Mouse (Mus musculus): ENCODE data around the gene Ppp1ca. TPM values are rescaled to one million over a fixed set of nuclear protein-coding genes. Genes with fewer than 3 reads are reported as not detected.

Gene Ppp1ca
- total RNA-seq, 2 experiments from 2014 or later = 353 to 384 TPM

- peak in 1 of 2 experiments; percentile 45 for DNase-seq (ENCODE audit: low spot score in 2 of 2)
These were observed 38.5 kb downstream of the Ppp1ca start for GRCm38 (mm10) chr19:4230415-4230814.

DNA sequence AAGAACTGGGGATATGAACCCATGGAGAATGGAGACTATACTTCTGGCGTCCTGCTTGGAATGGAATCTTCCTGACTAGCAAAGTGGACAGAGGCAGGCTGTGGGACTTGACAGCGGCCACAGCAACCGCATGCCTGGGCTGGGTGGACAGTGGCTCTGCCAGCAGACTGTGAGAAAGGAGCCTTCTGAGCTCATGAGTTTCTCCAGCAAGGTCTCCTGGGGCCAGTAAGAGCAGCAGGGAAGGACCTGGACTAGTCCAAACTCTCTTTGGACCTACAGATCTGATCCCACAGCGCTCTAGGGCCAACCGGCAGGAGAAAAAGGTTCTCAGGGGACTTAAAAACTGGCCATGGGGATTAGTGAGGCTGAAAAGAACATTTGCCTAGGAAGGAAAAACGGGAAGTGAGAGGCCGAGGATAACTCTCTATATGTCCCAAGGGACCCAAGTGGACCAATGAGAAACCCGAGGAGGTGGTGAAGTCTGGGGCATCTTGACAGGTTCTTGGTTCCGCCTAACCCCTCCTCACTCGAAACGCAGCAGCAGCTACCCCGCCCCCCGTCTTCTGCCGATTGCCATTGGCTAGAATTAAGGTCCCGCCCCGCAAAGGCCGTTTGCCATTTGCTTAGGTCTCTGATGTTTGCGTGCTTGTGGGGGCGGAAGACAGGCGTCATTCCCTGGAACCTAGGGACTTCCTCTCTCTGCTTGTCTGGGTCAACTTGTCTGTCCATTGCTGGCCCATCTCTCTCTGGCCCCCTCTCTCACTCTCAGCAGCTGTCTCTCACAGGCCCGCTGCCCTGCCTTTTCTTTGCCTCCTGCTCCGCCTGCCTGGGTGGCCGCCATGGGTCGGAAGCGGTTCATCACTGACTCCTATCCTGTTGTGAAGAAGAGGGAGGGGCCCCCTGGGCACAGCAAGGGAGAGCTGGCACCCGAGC, 39.7 kb downstream of the Ppp1ca start, which contains the start of gene Pold4:
Gene Pold4, plus strand, starts transcription at position 647 of the 933 bp plus-strand sequence.
- peak; percentile 90 to 93 for DNase-seq (ENCODE audit: low spot score in 2 of 2)

- no peak for DNase-seq (ENCODE audit: low spot score in 2 of 2)
These were observed 40.3 kb downstream of the Ppp1ca start for GRCm38 (mm10) chr19:4232186-4232572.

GRCm38 (mm10) chr19:4232651-4233050, 40.8 kb downstream of the Ppp1ca start:
- DNase-seq (ENCODE audit: low spot score in 2 of 2) = no peak

DNA sequence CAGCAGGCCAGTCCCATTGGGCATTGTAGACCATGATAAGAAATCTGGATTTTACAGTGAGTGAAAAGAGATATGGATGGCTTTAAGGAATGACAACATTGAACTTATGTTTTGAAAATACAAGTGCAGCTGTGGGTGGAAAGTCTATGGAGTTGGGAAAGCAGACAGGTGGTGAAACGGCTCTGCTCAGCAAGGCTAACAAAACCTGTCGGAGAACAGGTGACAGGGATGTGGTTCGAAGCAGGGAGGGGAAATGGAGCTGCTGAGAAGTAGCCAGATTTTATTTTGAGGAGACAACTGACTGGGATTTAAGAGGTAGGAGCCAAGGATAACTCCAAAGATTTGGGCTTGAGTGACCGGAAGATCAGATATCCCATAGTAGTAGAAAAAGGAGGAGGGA, 42.7 kb downstream of the Ppp1ca start:
- no peak for DNase-seq (ENCODE audit: low spot score in 2 of 2)

- DNase-seq (ENCODE audit: low spot score in 2 of 2) = no peak
These were observed 48.4 kb downstream of the Ppp1ca start for GRCm38 (mm10) chr19:4240247-4240668.

GRCm38 (mm10) chr19:4242416-4242815, 50.6 kb downstream of the Ppp1ca start:
- no peak for DNase-seq (ENCODE audit: low spot score in 2 of 2)

DNA sequence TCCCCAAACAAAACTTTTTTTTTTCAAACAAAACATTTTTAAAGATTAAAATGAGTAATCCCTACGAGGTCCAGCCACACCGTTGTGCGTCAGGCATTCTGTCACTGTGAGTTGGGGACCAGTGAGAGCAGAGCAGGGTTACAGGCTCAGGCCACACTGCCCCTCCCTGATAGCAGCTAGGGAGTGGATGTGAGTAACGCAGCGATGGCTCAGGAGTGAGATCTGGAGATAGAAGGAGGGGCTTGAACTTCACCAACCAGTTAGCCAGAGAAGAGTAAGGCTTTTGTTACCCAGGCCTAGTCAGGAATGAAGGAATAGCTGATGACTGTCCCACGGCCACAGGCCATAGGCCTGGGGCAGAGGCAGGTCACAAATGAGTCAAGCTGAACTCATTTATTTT, 52.9 kb downstream of the Ppp1ca start:
- no peak for DNase-seq (ENCODE audit: low spot score in 2 of 2)

Small RNA genes within 50 kb of the gene (microRNA-seq; reads per million reads assigned to microRNA genes)
- gene Gm26115 (ENCODE audit: borderline number of aligned reads in 2 of 2) = 0 reads per million in 2 experiments

Other genes with a start within 250 kb of the Ppp1ca start
- gene Aldh3b3, start 233.4 kb upstream of the Ppp1ca start, total RNA-seq (2021) = 1 to 10 TPM in 1 of 2 experiments, under 1 TPM in 1; 0.29 to 1.0 TPM
- gene Aldh3b2, start 219.7 kb upstream of the Ppp1ca start, total RNA-seq (2021) = 10 to 100 TPM in 1 of 2 experiments, 1 to 10 TPM in 1; 6.7 to 13.8 TPM
- gene Acy3, start 205.5 kb upstream of the Ppp1ca start, total RNA-seq (2021) = 10 to 100 TPM; 16.1 to 20.8 TPM
- gene Tbx10, start 199.3 kb upstream of the Ppp1ca start, total RNA-seq (2021) = not detected
- 10 to 100 TPM; 27.6 to 33.3 TPM for gene Nudt8, start 191.5 kb upstream of the Ppp1ca start, total RNA-seq (2021)
- 1 to 10 TPM; 1.1 TPM for gene Gm49405, start 191.4 kb upstream of the Ppp1ca start, total RNA-seq (2021)
- 1 to 10 TPM; 1.9 to 2.4 TPM for gene Doc2g, start 188.8 kb upstream of the Ppp1ca start, total RNA-seq (2021)
- 100 to 1,000 TPM; 359 to 601 TPM for gene Ndufv1, start 179.3 kb upstream of the Ppp1ca start, total RNA-seq (2021)
- gene Gstp1, start 154.1 kb upstream of the Ppp1ca start, total RNA-seq (2021) = 100 to 1,000 TPM; 392 to 420 TPM
- gene Gstp2, start 146.0 kb upstream of the Ppp1ca start, total RNA-seq (2021) = 10 to 100 TPM; 50.2 to 66.1 TPM
- 1 to 10 TPM; 2.0 to 2.1 TPM for gene Gstp3, start 132.5 kb upstream of the Ppp1ca start, total RNA-seq (2021)
- gene Cabp2, start 110.5 kb upstream of the Ppp1ca start, total RNA-seq (2021) = not detected
- 100 to 1,000 TPM; 125 to 147 TPM for gene Cdk2ap2, start 94.9 kb upstream of the Ppp1ca start, total RNA-seq (2021)
- gene Pitpnm1, start 92.1 kb upstream of the Ppp1ca start, total RNA-seq (2021) = 100 to 1,000 TPM in 1 of 2 experiments, 10 to 100 TPM in 1; 85.6 to 115 TPM
- gene Aip, start 66.2 kb upstream of the Ppp1ca start, total RNA-seq (2021) = 100 to 1,000 TPM; 119 to 121 TPM
- not detected for gene Gpr152, start 52.3 kb upstream of the Ppp1ca start, total RNA-seq (2021)
- gene Cabp4, start 48.0 kb upstream of the Ppp1ca start, total RNA-seq (2021) = under 1 TPM; 0.16 to 0.60 TPM
- 100 to 1,000 TPM; 145 to 150 TPM for gene Coro1b, start 43.4 kb upstream of the Ppp1ca start, total RNA-seq (2021)
- gene Ptprcap, start 38.5 kb upstream of the Ppp1ca start, total RNA-seq (2021) = 1 to 10 TPM; 3.2 to 3.3 TPM
- gene Rps6kb2, start 28.7 kb upstream of the Ppp1ca start, total RNA-seq (2021) = 10 to 100 TPM; 30.2 to 36.3 TPM
- 1 to 10 TPM; 3.2 to 3.5 TPM for gene Carns1, start 16.6 kb upstream of the Ppp1ca start, total RNA-seq (2021)
- gene Tbc1d10c, start 781 bp upstream of the Ppp1ca start, total RNA-seq (2021) = 1 to 10 TPM; 1.1 to 1.6 TPM
- 1 to 10 TPM; 7.5 to 9.0 TPM for gene Rad9a, start 9.6 kb downstream of the Ppp1ca start, total RNA-seq (2021)
- gene Clcf1, start 22.2 kb downstream of the Ppp1ca start, total RNA-seq (2021) = 10 to 100 TPM in 1 of 2 experiments, 1 to 10 TPM in 1; 7.9 to 11.1 TPM
- not detected for gene AC109138.7, start 22.3 kb downstream of the Ppp1ca start, total RNA-seq (2021)
- 10 to 100 TPM; 41.0 to 44.4 TPM for gene Pold4, start 39.8 kb downstream of the Ppp1ca start, total RNA-seq (2021)
- 10 to 100 TPM; 23.7 to 31.6 TPM for gene Ssh3, start 77.1 kb downstream of the Ppp1ca start, total RNA-seq (2021)
- gene Ankrd13d, start 91.1 kb downstream of the Ppp1ca start, total RNA-seq (2021) = 1 to 10 TPM; 3.2 to 5.0 TPM
- gene Grk2, start 114.2 kb downstream of the Ppp1ca start, total RNA-seq (2021) = 10 to 100 TPM; 55.9 to 62.9 TPM
- 100 to 1,000 TPM; 108 to 132 TPM for gene Kdm2a, start 206.2 kb downstream of the Ppp1ca start, total RNA-seq (2021)
- 10 to 100 TPM; 19.1 to 25.8 TPM for gene Rhod, start 247.4 kb downstream of the Ppp1ca start, total RNA-seq (2021)